Mouse (Mus musculus) frontal cortex, postnatal 36 days (tissue): Measurements from ENCODE around the gene Rara.
A peak's percentile ranks its signal among the peaks of the same experiment; 100 is the strongest.
"Not testable (repeated sequence)": the region's sequence is repeated elsewhere in the genome, so short reads cannot be mapped to it uniquely, and the experiment has no call there.

Experiments used
- DNase-seq, 2 experiments: peaks; one replicate each; pipeline ENCODE4 v3.0.0; 2022; ENCODE audit warnings: low spot score in 2 of 2

Gene Rara

DNA sequence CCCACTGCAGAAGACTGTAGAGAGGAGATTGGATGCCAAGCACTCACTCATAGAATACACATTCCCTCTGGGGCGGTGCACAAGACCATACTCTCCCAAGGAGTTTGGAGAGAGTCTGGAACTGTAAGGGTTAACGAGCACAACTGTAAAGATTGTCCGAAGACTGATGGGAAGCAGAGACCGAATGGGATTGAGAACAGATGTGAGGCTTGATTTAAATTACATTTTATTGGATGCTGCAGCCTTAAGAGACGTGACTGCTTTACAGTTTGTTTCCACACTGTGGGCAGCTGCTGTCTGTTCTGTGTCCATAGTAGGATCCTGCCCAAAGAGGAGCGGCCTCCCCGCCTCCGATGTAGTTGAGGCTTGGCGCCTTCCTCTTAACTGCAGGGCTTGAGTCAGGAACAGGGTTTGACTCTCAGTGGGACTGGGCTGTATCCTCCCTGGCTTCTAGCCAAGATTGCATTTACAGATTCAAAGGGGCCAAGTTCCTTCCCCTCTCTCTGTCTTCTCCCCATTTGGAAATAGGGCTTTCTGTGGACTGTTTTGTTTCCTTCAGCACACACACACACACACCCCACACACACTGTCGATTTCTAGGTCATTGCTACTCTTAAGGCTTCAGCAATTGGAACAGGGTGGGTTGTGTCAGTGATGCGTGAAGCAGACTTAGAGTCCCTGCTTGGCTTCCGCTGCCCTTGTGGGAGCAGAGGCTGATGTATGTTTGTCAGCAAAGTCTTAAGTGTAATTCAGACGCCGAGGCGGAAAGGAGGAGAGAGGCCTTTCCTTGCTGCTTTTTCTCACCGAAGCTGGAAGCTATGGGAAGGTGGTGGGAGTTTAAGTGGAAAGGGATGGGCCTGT is 4.5 kb upstream of the Rara start:
- DNase-seq = not testable (repeated sequence)

DNA sequence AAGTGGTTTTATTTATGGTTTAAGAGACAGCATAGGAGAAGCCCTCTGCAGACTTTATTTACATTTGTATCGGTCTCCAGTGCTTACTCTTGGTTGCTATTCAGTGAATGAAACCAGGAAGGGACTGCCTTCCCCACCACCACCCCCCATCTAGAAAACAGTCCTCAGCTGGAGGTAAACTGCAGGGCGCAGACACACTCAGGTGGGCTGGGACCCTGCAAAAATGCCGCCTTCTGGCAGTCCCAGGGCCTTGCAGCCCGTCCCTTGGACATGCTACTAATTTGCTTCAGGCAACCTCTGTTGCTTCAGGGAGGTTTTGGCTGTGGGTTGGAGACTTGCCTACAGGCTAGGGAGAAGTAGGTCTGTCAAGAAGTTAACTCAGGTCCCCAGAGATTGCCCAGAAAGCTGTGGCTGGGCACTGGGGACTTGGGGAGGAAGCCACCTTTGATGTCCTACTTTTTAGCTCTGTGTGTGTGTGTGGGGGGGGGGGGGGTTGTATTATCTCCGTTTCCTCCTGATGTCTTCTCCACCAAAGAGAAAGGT is 2.9 kb upstream of the Rara start:
- no peak for DNase-seq

DNA sequence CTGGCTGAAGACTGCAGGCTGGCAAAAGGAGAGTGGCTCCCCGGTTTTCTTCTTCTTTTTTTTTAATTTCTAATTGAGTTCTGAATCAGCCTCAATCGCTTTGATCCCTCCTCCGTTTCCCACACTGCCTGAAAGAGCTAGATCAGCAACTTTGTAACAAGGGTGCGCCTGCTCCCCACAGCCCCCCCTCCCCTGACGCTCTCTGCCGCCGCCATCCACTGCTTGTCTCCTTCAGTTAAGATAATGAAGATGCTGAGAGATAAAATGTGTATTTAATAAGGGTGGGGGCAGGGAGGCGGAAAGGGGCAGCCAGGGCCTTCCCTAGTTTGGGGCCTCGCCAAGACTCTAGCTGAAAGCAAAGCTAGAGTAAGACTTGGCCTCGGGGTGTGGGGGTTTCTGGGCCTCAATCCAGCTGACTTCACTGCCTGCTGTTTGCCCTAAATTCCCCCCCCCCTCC is 2.3 kb upstream of the Rara start:
- no peak for DNase-seq

DNA sequence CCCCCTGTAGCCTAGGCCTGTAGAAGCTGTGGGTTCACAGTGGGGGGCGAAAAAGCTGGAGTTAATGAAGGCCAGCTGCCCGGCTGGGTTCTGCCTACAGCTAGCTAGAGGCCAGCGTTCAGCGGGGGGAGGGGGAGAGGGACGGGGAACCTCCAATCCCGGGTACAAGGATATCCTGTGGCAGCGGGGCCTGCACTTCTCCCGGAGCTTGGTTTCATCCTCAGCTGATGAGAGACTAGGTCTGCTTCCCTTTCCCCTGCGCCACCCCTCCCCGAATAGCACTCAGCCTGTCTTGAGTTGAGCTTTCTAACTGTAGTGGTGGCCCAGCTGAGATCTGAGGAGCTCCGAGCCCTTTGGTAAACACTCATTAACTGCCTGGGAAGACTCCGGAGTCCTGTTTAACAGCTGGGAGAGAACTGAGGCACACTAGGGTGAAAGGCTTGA is 1.7 kb upstream of the Rara start:
- DNase-seq = no peak

DNA sequence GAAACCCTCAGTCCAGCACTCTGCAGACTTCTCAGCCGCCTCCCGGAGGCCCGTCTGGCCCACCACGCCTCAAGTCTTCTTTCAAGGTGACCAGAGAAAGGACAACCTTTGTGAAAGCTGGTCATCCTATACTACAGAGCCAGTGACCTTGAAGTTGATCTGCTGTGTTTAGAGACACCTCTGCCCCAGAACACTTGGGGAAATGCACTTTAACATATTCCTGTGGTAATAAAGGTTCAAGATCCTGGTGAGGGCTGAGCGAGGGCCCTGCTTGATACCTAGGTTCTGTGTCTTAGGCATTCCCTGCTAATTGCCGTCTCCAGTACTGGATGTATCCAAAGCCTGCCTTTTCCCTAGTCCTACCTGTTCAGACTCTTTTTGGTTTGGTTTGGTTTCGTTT is 1.1 kb upstream of the Rara start:
- DNase-seq = no peak

DNA sequence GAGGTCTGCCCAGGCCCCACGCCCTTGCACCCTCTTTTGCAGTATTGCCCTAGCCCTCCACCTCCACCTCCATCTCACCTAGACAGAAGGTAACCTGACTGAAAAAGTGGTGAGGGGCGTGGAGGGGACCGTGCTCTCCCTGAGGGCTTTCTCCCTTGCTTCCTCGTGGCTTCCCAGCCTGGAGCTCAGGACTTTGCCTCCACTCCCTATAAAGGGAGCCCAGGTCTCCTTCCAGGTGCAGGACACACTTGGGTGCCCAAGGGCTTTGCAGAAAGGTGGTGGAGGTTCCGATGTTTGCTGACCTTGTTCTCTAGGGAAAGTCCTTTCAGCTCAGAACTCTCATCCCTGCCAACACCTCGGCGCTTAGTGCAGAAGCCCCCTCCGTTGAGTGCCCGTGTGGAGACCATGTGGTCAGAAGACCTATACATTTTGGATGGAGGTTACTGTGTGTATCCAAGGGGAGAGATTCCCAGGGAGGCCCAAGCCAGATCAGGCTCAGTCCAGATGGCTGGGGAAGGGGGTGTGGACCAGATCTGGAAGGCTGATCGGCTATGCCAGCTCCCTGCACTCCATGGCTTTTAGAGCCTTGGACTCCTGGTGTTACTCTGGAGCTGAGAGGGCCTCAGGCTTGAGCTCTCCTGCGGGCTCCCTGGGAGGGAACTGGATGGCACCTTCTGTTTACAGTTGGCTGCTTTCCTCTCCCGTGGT is 722 bp downstream of the Rara start:
- no peak for DNase-seq

DNA sequence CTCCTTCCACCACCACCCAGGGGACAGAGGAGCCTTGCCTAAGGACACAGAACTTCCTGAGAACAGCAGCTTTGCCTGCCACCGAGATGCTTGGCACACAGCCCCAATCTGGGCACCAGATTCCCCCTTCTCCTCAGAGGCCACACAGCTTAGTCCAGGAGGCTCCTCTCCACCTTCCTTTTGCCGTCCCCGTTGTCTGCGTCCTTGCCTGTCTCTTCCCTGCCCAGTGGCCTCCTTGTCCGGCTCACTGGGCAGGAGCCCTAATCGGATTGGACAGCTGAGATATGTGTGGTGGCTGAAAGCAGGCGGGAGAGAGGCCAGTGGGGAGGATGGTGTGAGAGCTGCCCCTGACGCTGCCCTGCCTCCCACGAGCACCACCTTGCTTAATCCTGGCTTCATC is 1.9 kb downstream of the Rara start:
- DNase-seq = no peak

DNA sequence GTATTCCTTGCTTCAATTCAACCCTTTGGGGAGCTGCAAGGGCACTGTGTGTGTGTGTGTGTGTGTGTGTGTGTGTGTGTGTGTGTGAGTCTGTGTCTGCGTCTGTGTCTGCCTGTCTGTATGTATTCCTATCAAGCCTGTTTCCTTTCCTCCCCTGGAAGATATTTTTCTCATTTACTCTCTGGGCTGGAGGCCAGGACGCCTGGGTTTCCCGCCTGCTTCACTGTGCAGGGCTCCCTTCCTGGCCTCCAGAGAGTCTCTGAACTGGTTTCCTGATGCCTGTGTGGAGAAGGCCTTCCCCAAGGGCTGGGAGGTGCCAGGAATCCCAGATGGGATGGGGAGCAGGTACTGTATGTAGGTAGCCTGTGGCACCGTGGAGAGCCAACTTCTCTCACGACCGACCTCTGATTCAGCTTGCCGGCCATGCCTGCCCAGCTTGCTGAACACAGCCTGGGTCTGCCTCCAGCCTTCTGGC is 2.5 kb downstream of the Rara start:
- no peak for DNase-seq

DNA sequence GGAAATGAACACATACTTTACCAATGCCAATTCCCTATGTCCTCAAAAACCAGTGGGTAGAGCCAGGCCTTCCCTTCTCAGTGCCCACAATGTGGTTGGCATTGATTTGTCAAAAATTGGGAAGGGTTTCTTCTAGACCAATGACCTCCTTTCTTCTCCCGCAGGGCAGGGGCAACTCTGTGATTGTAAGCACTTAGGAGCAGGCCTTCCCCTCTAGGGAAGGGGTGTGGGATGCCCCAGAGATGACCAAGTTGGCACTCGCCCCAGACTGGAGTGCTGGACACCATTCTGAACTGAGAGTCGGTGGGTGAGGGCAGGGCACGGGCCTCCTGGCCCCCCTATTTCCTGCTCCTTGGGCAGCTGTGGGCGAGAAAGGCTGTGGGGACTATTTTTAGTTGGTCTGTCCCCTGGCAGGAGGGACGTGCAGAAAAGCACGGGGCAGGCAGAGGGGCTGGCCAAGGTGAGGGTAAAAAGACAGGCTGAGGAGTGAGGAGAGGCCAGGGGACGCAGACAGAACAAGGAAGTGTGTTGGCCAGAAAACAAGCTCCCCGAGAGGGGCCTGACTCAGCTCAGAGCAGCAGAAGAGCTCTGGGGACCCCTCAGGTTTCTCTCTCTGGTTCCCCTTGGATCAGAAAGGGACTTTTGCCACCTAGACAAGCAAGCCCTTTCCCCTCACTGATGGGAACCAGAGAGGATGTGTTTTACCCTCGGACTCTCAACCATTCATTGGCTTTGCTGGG is 3.3 kb downstream of the Rara start:
- no peak for DNase-seq

DNA sequence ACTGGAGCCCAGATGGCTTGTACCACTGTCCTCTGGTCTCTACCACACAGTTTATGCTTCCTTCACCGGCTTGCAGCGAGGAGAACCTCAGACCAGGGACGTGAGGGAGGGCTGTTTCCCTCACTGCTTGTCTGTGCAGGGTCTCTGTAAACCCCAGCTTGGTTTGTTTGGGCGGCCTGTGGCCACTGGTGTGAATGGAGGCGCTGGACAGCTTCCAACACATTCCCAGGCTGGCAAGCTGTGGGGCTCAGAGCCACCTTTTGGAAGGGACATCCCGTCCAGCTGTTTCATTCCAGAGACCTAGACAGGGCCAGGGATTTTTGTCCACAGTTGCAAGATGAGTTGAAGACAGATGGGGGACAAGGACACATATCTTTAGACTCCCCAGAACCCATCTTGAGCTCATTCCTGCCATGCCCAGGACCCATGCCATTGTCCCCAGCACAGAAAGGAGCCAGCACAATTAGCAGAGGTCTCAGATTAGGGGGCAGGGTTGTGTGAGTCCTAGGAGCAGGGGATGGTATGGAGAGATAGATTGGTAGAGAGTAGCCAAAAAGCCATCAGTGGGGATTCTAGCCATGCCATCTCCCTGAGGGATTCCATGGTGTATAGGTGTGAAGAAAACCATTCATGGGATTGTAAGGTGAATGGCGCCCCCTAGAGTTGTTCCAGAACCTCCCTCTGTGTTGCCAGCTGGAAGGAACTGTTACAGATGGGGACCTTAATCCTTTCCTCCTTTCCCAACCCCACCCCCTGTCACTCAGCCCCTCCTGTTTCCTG is 4.1 kb downstream of the Rara start:
- no peak for DNase-seq

DNA sequence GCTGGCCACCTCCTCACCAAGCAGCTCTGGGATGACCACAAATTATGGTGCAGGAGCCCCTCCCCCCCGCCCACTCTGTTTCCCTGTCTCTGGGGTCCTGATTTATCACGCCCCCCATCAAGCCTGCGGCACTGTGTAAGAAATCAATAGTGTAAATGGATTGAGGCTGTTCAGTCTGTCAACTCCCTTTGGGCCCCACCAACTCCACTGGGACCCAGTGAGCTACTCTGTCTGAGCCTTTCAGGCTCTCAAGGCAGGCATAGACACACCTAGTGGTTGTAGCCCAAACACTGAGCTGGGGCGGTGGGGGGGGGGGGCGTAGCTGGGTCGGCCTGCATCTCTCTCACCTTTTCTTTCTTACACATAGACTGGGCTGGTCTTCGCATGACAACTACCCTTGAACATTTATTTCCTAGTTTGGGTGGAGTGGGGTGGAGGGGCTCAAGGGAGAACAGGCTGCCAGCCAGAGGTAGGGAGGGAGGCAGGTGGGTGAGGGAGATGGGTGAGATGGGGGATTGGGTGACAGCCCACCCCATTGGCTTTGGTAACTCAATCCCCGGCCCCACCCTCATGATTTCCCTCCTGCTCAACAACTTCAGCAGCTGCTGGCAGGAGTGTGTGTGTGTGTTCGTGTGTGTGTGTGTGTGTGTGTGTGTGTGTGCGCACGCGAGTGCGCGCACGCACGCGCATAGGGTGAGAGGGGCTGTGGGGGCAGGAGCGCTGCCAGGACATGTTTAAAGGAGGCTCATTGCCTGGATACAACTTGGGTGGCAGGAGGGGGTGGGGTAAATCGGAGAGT is 4.9 kb downstream of the Rara start:
- no peak for DNase-seq

DNA sequence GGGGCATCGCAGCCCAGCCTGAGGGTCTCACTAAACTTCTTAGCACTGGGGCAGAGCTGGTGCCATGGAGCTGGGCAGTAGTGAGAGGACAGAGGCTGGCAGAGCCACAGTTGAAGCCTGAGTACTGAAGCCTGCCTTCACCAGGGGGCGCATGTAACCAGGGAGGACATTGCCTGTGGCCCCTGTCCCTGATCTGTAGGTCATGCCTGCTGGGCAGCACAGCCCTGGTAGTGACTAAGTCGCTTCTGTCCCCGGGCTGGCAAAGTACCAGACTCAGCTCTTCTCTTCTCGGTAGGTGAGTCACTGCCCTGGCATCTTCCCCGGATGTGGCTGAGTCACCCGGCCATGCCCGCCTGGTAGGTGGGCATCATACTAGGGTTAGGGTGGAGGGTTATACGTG is 5.5 kb downstream of the Rara start:
- peak in 1 of 2 experiments; percentile 70 for DNase-seq

DNA sequence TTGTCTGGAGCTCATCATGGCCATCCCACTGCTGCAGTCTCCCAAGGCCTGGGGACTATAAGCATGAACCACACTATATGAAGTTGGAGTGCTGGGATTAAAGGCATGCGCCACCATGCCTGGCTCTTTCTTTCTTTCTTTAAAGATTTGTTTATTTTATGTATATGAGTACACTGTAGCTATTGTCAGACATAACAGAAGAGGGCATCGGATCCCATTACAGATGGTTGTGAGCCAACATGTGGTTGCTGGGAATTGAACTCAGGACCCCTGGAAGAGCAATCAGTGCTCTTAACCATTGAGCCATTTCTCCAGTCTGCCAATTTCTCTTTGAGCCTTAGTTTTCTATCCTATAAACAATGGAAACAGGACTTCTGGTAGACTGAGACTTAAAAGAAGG is 6.2 kb downstream of the Rara start:
- not testable (repeated sequence) for DNase-seq

DNA sequence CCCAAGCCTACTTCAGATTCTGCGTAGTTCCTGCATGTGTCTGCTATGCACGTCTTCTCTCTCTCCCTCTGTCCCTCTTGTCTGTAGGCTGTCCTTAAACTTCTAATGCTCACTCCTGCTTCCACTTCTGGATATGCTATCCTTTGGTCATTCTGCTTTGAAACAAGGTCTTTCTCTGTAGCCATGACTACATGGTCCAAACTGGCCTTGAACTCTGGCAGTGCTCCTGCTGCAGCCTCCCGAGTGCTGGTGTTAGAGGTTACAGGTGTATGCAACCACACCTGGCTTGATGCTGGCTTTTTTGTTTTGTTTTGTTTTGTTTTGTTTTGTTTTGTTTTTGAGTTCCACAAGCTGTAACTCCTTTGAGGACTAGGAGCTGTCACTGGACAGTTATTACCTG is 6.7 kb downstream of the Rara start:
- DNase-seq = no peak

DNA sequence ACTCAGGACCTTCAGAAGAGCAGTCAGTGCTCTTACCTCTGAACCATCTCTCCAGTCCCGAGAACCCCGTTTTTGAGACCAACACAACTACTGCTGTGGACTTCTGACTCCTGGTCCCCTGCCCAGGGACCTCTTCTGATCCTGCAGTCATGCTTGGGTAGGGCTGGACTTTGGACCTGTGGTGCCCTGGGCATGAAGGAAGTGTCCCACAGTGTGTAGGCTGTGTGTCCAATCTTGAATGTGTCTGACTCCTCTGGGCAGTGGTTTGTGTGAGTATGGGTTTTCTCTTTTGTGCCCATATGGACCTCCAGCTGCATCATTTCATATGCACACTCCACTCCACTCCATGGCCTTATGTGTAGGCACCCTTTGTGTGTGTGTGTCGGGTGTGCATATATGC is 7.5 kb downstream of the Rara start:
- no peak for DNase-seq

DNA sequence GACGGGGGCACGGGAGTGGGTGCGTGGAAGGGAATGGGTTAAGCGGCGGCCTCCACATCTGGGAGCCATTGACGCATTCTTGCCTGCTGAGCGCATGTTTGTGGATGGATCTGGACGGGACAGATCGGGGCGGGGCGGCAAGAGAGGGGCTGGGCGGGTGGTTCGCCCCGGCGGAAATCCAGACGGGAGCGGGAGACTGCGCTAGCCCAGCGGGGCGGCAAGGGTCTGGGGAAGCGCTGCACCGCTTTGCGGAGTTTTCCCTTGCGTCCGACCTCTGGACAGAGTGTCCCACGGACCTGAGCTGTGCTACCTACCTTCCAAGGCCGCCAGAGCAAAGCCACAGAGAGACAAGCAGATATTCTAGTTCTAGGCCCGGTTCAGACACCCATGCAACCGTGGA is 8.6 kb downstream of the Rara start:
- DNase-seq = no peak

DNA sequence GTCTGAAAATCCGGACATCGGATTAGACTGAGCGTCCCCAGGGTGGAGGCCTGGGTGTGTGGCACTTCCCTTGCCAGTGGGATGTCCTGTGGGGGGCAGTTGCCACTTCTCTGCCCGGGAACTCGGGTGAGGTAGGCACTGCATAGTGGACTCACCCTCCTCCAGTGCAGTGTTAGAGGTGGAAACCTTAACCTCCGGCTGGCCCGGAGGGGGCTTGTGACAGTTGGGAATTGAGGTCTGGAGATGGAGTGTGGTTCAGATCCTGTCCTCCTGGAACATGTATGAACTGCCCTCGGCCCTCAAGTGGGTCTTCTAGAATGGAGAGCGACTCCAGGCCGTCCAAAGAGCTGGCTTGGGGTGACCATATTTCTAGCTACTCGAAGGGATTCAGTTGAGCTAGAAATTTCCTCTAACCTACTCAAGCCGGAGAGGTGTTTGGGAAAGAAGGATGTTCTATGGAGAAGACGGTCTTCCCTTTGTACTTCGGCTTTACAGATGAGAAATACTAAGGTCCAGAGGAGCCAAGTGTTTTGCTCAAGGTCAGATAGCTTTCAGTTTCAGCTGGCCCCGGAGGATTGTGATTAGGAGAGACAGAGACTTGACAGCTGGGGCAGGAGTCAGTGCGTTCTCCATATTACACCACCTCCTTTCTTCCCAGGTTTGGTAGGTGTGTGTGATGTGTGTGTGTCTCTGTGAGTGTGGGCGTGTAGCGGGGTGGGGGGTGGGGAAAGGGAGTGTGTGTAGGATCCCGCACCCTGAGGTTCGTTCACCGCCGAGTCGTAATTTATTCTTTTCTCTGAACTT is 9.2 kb downstream of the Rara start:
- no peak for DNase-seq

DNA sequence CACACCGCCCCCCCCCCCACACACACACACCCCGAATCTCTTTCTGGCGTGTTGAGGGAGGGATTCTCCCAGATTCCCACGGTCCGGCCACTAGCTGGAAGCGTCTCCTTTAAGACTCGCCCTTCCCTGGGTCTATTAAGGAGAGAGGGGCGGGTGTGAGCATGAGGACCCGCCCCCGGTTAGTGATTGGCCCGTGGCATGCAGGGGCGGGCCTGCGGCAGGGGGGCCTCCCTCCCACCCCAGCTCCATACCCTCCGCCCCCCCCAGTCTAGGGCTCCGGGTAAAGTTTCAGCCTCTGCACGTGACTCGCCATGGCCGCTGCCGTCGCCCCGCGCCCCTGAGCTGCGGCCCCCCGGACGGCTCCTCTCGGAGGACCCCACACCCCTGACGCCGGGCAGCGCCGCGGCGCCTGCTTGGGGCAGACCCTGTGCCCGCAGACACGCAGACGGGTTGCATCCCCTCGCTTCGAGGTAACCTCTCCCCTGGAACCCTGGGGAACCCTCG is 9.8 kb downstream of the Rara start:
- peak in 1 of 2 experiments; percentile 59 for DNase-seq
